In genomic region chr9:124111997-124112396, GRCm38 (mm10) we compare ENCODE assay signal across 30 mouse cellular contexts. TPM values are rescaled to one million over a fixed set of nuclear protein-coding genes. Genes with fewer than 3 reads are reported as not detected.
A peak's percentile ranks its signal among the peaks of the same experiment; 100 is the strongest.
DNase-seq lines count a peak whose midpoint lies in the region; ATAC-seq and TF ChIP-seq lines count a peak whose summit lies in the region.
"Had no signal": no experiment of that assay in that cellular context is flagged by ENCODE, and none has a peak within 500 bp of the region (broad histone marks: within the 10 kb centered on the region; RNA-seq: fewer than 3 reads in every experiment).

No protein-coding gene starts in this region.

- peak overlapping the region; percentile 70 for H3K27ac ChIP-seq in liver, embryonic 13.5 days
- H3K27ac ChIP-seq in MEL (ENCODE audit: control insufficient read depth, low read depth, low read length) = peak overlapping the region; percentile 98
- H3K27ac ChIP-seq in liver, embryonic 15.5 days (replicated peaks) = peak overlapping the region; percentile 67
- H3K27ac ChIP-seq in thymus, adult 2 months (ENCODE audit: control insufficient read depth, insufficient read depth, low read length) = no peak overlapping the region
- H3K27ac ChIP-seq: embryonic facial prominence, embryonic 13.5 days; embryonic facial prominence, embryonic 15.5 days; forebrain, embryonic 10.5 days; forebrain, embryonic 12.5 days had no signal

- no peak for ATAC-seq in liver, embryonic 13.5 days (ENCODE audit: low read depth)
- ATAC-seq in liver, embryonic 15.5 days (ENCODE audit: insufficient read depth) = no peak
- ATAC-seq: activated CD4-positive, CD25-positive, alpha-beta regulatory T cell, adult 4 months; CD4-positive, CD25-positive, alpha-beta regulatory T cell, adult 4 months; forebrain, embryonic 14.5 days; forebrain, embryonic 16.5 days; Patski had no signal

- H3K4me3 ChIP-seq in liver, embryonic 13.5 days (replicated peaks) = no peak overlapping the region
- no peak overlapping the region for H3K4me3 ChIP-seq in MEL (ENCODE audit: control insufficient read depth in 1 of 2, insufficient read depth in 1 of 2, low read depth in 2 of 2, low read length in 2 of 2)
- H3K4me3 ChIP-seq in liver, embryonic 15.5 days (replicated peaks) = no peak overlapping the region
- H3K4me3 ChIP-seq in thymus, adult 2 months (ENCODE audit: control insufficient read depth, insufficient read depth, low read length) = no peak overlapping the region
- H3K4me3 ChIP-seq: embryonic facial prominence, embryonic 13.5 days; embryonic facial prominence, embryonic 15.5 days; erythroblast, embryonic 14.5 days; forebrain, embryonic 10.5 days; forebrain, embryonic 12.5 days had no signal

- no peaks in the 10 kb centered on the region for H3K36me3 ChIP-seq in liver, embryonic 13.5 days
- H3K36me3 ChIP-seq in MEL (ENCODE audit: control insufficient read depth in 1 of 2, insufficient read depth in 2 of 2, low read length in 2 of 2) = peaks cover 0 to 69% of the 10 kb centered on the region in 2 experiments; a peak in 2 of 4 replicates
- no peaks in the 10 kb centered on the region for H3K36me3 ChIP-seq in liver, embryonic 15.5 days (replicated peaks)
- no peaks in the 10 kb centered on the region for H3K36me3 ChIP-seq in thymus, adult 2 months (ENCODE audit: control insufficient read depth, insufficient read depth, low read length)
- H3K36me3 ChIP-seq: embryonic facial prominence, embryonic 13.5 days; embryonic facial prominence, embryonic 15.5 days; forebrain, embryonic 10.5 days; forebrain, embryonic 12.5 days; G1E had no signal

- peaks cover 49% of the 10 kb centered on the region for H3K4me1 ChIP-seq in liver, embryonic 13.5 days (replicated peaks)
- H3K4me1 ChIP-seq in MEL (ENCODE audit: control insufficient read depth in 1 of 2, insufficient read depth in 2 of 2, low read length in 2 of 2) = peaks cover 23 to 37% of the 10 kb centered on the region in 2 experiments
- peaks cover 38% of the 10 kb centered on the region for H3K4me1 ChIP-seq in liver, embryonic 15.5 days (replicated peaks)
- no peaks in the 10 kb centered on the region for H3K4me1 ChIP-seq in thymus, adult 2 months (replicated peaks; ENCODE audit: control insufficient read depth, insufficient read depth, low read length)
- H3K4me1 ChIP-seq: embryonic facial prominence, embryonic 13.5 days; embryonic facial prominence, embryonic 15.5 days; forebrain, embryonic 10.5 days; forebrain, embryonic 12.5 days had no signal

- TF ChIP-seq CTCF in MEL (IDR thresholded peaks at IDR 0.05 in 2 of 3, conservative IDR thresholded peaks at IDR 0.05 in 1 of 3; ENCODE audit: control insufficient read depth in 1 of 3, insufficient read depth in 1 of 3, low read depth in 2 of 3, low read length in 3 of 3, poor library complexity in 1 of 3, severe bottlenecking in 1 of 3) = peak in 1 of 3 experiments; percentile 21; a peak in 2 of 6 replicates
- TF ChIP-seq CTCF in thymus, adult 2 months (IDR thresholded peaks at IDR 0.05; ENCODE audit: borderline replicate concordance, control insufficient read depth, extremely low read depth, insufficient read depth, low read length, poor library complexity) = no peak

- DNase-seq in liver, embryonic 13.5 days = no peak
- DNase-seq in liver (no peak), 416B (ENCODE audit: low read depth) (peak; percentile 49), MEL (ENCODE audit: low read depth, low spot score) (peak; percentile 76)
- DNase-seq in thymus, adult 2 months = no peak
- no peak for DNase-seq in cerebellum, postnatal 10 days
- DNase-seq in heart, postnatal 4 days = no peak
- DNase-seq: adrenal gland, adult 8-10 months; adrenal gland, postnatal 14 days; adrenal gland, postnatal 36 days; B cell, adult 2 months; cerebellum, adult 11-12 months; cerebellum, adult 2 months; cerebellum, adult 9-10 months; cerebellum, postnatal 14 days; cerebellum, postnatal 36 days; embryo, embryonic 11 days had no signal

- H3K4me2 ChIP-seq in liver, embryonic 13.5 days = no peak overlapping the region; the same call in 1 of the 2 replicates
- no peak overlapping the region for H3K4me2 ChIP-seq in liver, embryonic 15.5 days
- H3K4me2 ChIP-seq: embryonic facial prominence, embryonic 13.5 days; embryonic facial prominence, embryonic 15.5 days; forebrain, embryonic 12.5 days had no signal

- no peaks in the 10 kb centered on the region for H3K79me2 ChIP-seq in MEL (ENCODE audit: control insufficient read depth, insufficient read depth, low read length, poor library complexity)

- H3K27me3 ChIP-seq in liver, embryonic 13.5 days = no peaks in the 10 kb centered on the region
- H3K27me3 ChIP-seq in MEL (ENCODE audit: control insufficient read depth in 1 of 2, insufficient read depth in 2 of 2, low read length in 2 of 2) = no peaks in the 10 kb centered on the region
- H3K27me3 ChIP-seq in liver, embryonic 15.5 days = no peaks in the 10 kb centered on the region
- H3K27me3 ChIP-seq in thymus, adult 2 months (ENCODE audit: control insufficient read depth, insufficient read depth, low read length) = no peaks in the 10 kb centered on the region
- H3K27me3 ChIP-seq: CH12.LX; embryonic facial prominence, embryonic 13.5 days; embryonic facial prominence, embryonic 15.5 days; forebrain, embryonic 12.5 days; Patski had no signal

- peak; percentile 15 for TF ChIP-seq RAD21 in MEL (IDR thresholded peaks at IDR 0.05; ENCODE audit: low read depth, low read length)

- TF ChIP-seq EP300 in MEL (IDR thresholded peaks at IDR 0.05; ENCODE audit: low read depth in 1 of 2, low read length in 2 of 2) = peak; percentile 36 to 53; a peak in 1 of 4 replicates

- 30% methylated on average over 1 of the region's 1 CpGs for WGBS in liver, embryonic 13.5 days (ENCODE audit: insufficient replicate concordance)
- 54% methylated on average over 1 of the region's 1 CpGs for WGBS in liver, embryonic 15.5 days (ENCODE audit: insufficient replicate concordance)
- 78% methylated on average over 1 of the region's 1 CpGs for WGBS in thymus, adult 2 months

- no peaks in the 10 kb centered on the region for H3K9me3 ChIP-seq in liver, embryonic 13.5 days (replicated peaks)
- no peaks in the 10 kb centered on the region for H3K9me3 ChIP-seq in MEL (replicated peaks; ENCODE audit: insufficient read depth, low read length)
- H3K9me3 ChIP-seq in liver, embryonic 15.5 days (replicated peaks) = no peaks in the 10 kb centered on the region
- H3K9me3 ChIP-seq: embryonic facial prominence, embryonic 13.5 days; embryonic facial prominence, embryonic 15.5 days; forebrain, embryonic 10.5 days; forebrain, embryonic 12.5 days; G1E had no signal

- TF ChIP-seq POLR2A in MEL (IDR thresholded peaks at IDR 0.05; ENCODE audit: control insufficient read depth in 1 of 2, insufficient read depth in 1 of 2, low read depth in 1 of 2, low read length in 2 of 2, poor library complexity in 1 of 2) = peak in 1 of 2 experiments; percentile 36; a peak in 1 of 4 replicates
- TF ChIP-seq POLR2A in thymus, adult 2 months (IDR thresholded peaks at IDR 0.05; ENCODE audit: control insufficient read depth, extremely low read depth, insufficient read depth, low read length, poor library complexity) = no peak

- no peak overlapping the region for H3K9ac ChIP-seq in liver, embryonic 13.5 days
- H3K9ac ChIP-seq in MEL (ENCODE audit: control insufficient read depth, low read depth, low read length, poor library complexity, severe bottlenecking) = no peak overlapping the region; the same call in 1 of the 2 replicates
- no peak overlapping the region for H3K9ac ChIP-seq in liver, embryonic 15.5 days
- H3K9ac ChIP-seq: embryonic facial prominence, embryonic 13.5 days; embryonic facial prominence, embryonic 15.5 days; forebrain, embryonic 12.5 days had no signal

TF ChIP-seq in MEL, 35 proteins besides CTCF, POLR2A, EP300 and RAD21 (continues in another document):
- no peak for TF ChIP-seq MXI1 (IDR thresholded peaks at IDR 0.05; ENCODE audit: low read depth, low read length)
- TF ChIP-seq RCOR1 (IDR thresholded peaks at IDR 0.05; ENCODE audit: low read depth, low read length) = peak; percentile 51; the same call in 1 of the 2 replicates
- no peak for TF ChIP-seq BHLHE40 (IDR thresholded peaks at IDR 0.05; ENCODE audit: borderline replicate concordance, low read depth, low read length)
- TF ChIP-seq ETS1 (IDR thresholded peaks at IDR 0.05; ENCODE audit: low read depth, low read length) = peak; percentile 59
- TF ChIP-seq TBP (IDR thresholded peaks at IDR 0.05; ENCODE audit: low read depth, low read length) = peak; percentile 42; the same call in 1 of the 2 replicates
- no peak for TF ChIP-seq JUND (IDR thresholded peaks at IDR 0.05; ENCODE audit: low read depth, low read length)
- TF ChIP-seq MYC (IDR thresholded peaks at IDR 0.05; ENCODE audit: low read depth, low read length) = 0 out of 2 replicates have a peak, but pooled peaks have one; percentile 30
- TF ChIP-seq SIN3A (IDR thresholded peaks at IDR 0.05; ENCODE audit: low read length) = peak; percentile 20; the same call in 1 of the 2 replicates
- no peak for TF ChIP-seq ZNF384 (IDR thresholded peaks at IDR 0.05; ENCODE audit: low read depth, low read length)
- no peak for TF ChIP-seq ZKSCAN1 (IDR thresholded peaks at IDR 0.05; ENCODE audit: low read depth, low read length)
- no peak for TF ChIP-seq MAX (IDR thresholded peaks at IDR 0.05; ENCODE audit: low read length)
- peak; percentile 57; the same call in 1 of the 2 replicates for TF ChIP-seq TCF12 (IDR thresholded peaks at IDR 0.05; ENCODE audit: low read depth, low read length)
- peak; percentile 21; the same call in 1 of the 2 replicates for TF ChIP-seq SMC3 (IDR thresholded peaks at IDR 0.05; ENCODE audit: low read depth, low read length)
- 0 out of 2 replicates have a peak, but pooled peaks have one; percentile 41 for TF ChIP-seq GATA1 (IDR thresholded peaks at IDR 0.05; ENCODE audit: low read depth, low read length)

RNA-seq across cellular contexts. Expression of gene Ccr5, which starts 9.3 kb away (rescaled TPM):
- 1.4 and 1.6 TPM in 2 replicates for polyA plus RNA-seq in liver, embryonic 13.5 days (2015; fragmentation: Nextera tagmentation; extraction: Ambion mirVana)
- total RNA-seq in MEL (2012; rRNA removed) = 0.04 TPM in 1 of 2 replicates, not detected in the other
- polyA plus RNA-seq in MEL (2012; ENCODE audit: insufficient read depth in 1 of 2, insufficient read length in 2 of 2, low read depth in 1 of 2, low replicate concordance in 2 of 2, missing spikeins in 1 of 2) = under 1 TPM in 1 of 2 experiments, not detected in 1; 0.68 TPM
- 0.99 and 1.9 TPM in 2 replicates for polyA plus RNA-seq in liver, embryonic 15.5 days (2015; fragmentation: Nextera tagmentation; extraction: Ambion mirVana)
- 0.88 and 3.2 TPM in 2 replicates for polyA plus RNA-seq in thymus, adult 2 months (2012; rRNA removed)
- 1 to 10 TPM; 1.0 to 1.3 TPM for total RNA-seq in heart, postnatal 4 days (2021)
- polyA plus RNA-seq: erythroblast, embryonic 14.5 days; G1E; Patski had no signal

RNA-seq across cellular contexts. Expression of gene Ccr2, which starts 10.2 kb away (rescaled TPM):
- 3.9 and 4.5 TPM in 2 replicates for polyA plus RNA-seq in liver, embryonic 13.5 days (2015; fragmentation: Nextera tagmentation; extraction: Ambion mirVana)
- total RNA-seq in MEL (2012; rRNA removed) = 6.2 and 10.8 TPM in 2 replicates
- polyA plus RNA-seq in MEL (2012; ENCODE audit: insufficient read depth in 1 of 2, insufficient read length in 2 of 2, low read depth in 1 of 2, low replicate concordance in 2 of 2, missing spikeins in 1 of 2) = 1 to 10 TPM in 1 of 2 experiments, not detected in 1; 4.1 TPM
- 6.1 and 6.4 TPM in 2 replicates for polyA plus RNA-seq in liver, embryonic 15.5 days (2015; fragmentation: Nextera tagmentation; extraction: Ambion mirVana)
- polyA plus RNA-seq in thymus, adult 2 months (2012; rRNA removed) = 1.9 and 2.7 TPM in 2 replicates
- under 1 TPM; 0.70 to 0.74 TPM for total RNA-seq in heart, postnatal 4 days (2021)
- total RNA-seq: CH12.LX had no signal
- polyA plus RNA-seq: erythroblast, embryonic 14.5 days; G1E; Patski had no signal

Comparison
In these comparisons a context has a peak if more than half of its experiments do, and no peak if none do; other contexts are left out.
1. DNase-seq: peak in 416B (single experiment) and MEL (single experiment); none in liver, embryonic 13.5 days (single experiment), liver (single experiment), thymus, adult 2 months (single experiment), cerebellum, postnatal 10 days (0 of 2) and heart, postnatal 4 days (single experiment).